Mouse (Mus musculus): ENCODE data around the gene D6Ertd527e. TPM values are rescaled to one million over a fixed set of nuclear protein-coding genes. Genes with fewer than 3 reads are reported as not detected.

The D6Ertd527e gene
- polyA plus RNA-seq, 1 experiment from 2014 or later, result 0.40 TPM

GRCm38 (mm10) chr6:87158062-87158623 lies 53.6 kb downstream of the D6Ertd527e start:
- Histone ChIP-seq H3K27me3 (replicated peaks) (no peaks in the 10 kb centered on the region), H3K4me2 (no peak overlapping the region), H3K9me3 (no peaks in the 10 kb centered on the region), H3K36me3 (no peaks in the 10 kb centered on the region), H3K4me1 (no peaks in the 10 kb centered on the region), H3K9ac (no peak overlapping the region), H3K27ac (no peak overlapping the region), H3K4me3 (replicated peaks) (no peak overlapping the region)
- 84% methylated on average over 7 of the region's 7 CpGs for WGBS
- no peak for ATAC-seq (ENCODE audit: insufficient read depth, low FRiP score, low read depth)

GRCm38 (mm10) chr6:87160196-87160595 lies 55.6 kb downstream of the D6Ertd527e start:
- Histone ChIP-seq H3K9me3 (no peaks in the 10 kb centered on the region), H3K4me2 (no peak overlapping the region), H3K27me3 (replicated peaks) (no peaks in the 10 kb centered on the region), H3K36me3 (no peaks in the 10 kb centered on the region), H3K9ac (no peak overlapping the region), H3K27ac (no peak overlapping the region), H3K4me1 (no peaks in the 10 kb centered on the region), H3K4me3 (replicated peaks) (no peak overlapping the region)
- WGBS, result 80% methylated on average over 5 of the region's 5 CpGs
- no peak for ATAC-seq (ENCODE audit: insufficient read depth, low FRiP score, low read depth)

- no peak overlapping the region for H3K4me3 ChIP-seq (replicated peaks)
- H3K27me3 ChIP-seq (replicated peaks), result no peaks in the 10 kb centered on the region
- H3K9me3 ChIP-seq, result no peaks in the 10 kb centered on the region
- no peak overlapping the region for H3K27ac ChIP-seq
- 56% methylated on average over 12 of the region's 12 CpGs for WGBS
- no peaks in the 10 kb centered on the region for H3K36me3 ChIP-seq
- 0 out of 2 replicates have a peak, but pooled peaks have one; percentile 27 for ATAC-seq (ENCODE audit: insufficient read depth, low FRiP score, low read depth)
- H3K4me2 ChIP-seq, result no peak overlapping the region
- H3K4me1 ChIP-seq, result no peaks in the 10 kb centered on the region
- no peak overlapping the region for H3K9ac ChIP-seq
Measured at GRCm38 (mm10) chr6:87161391-87162263, 57.1 kb downstream of the D6Ertd527e start.

Other genes starting within 250 kb of the D6Ertd527e start
- 93.0 and 97.9 TPM in 2 replicates for gene Nfu1, start 95.5 kb upstream of the D6Ertd527e start, polyA plus RNA-seq (2015; fragmentation: Nextera tagmentation; extraction: Ambion mirVana)
- gene Gfpt1, start 61.9 kb upstream of the D6Ertd527e start, polyA plus RNA-seq (2015; fragmentation: Nextera tagmentation; extraction: Ambion mirVana), result 24.8 and 27.8 TPM in 2 replicates
- gene Antxr1, start 231.1 kb downstream of the D6Ertd527e start, polyA plus RNA-seq (2015; fragmentation: Nextera tagmentation; extraction: Ambion mirVana), result 8.0 and 9.0 TPM in 2 replicates
- gene Gkn1, start 246.2 kb downstream of the D6Ertd527e start, polyA plus RNA-seq (2015; fragmentation: Nextera tagmentation; extraction: Ambion mirVana), result 0.68 and 2.3 TPM in 2 replicates

Measured in stomach, embryonic 15.5 days (tissue).